Mouse (Mus musculus): ENCODE results near the gene Olfr312.
"Not testable (repeated sequence)": the region's sequence is repeated elsewhere in the genome, so short reads cannot be mapped to it uniquely, and the experiment has no call there.

DNA sequence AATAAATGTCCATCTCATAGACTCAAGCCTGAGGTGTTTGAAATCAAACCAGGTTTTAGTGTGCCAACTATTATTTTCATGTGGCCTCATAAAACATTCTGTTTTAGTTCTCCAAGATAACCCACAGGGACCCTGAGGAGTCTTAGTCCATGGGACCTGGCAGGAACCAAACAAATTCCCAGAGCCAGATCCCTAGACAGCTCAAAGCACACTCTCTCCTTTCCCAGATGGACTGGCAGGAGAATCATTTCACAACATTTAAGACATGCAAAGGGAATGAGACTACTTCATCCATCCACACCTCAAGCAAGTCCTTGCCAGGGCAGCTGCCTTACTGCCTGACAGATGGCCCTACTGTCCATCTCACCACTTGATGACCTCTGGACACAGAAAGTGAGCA lies at the start of gene Olfr312:
- not testable (repeated sequence) for TF ChIP-seq TAL1, GATA1 (IDR thresholded peaks at IDR 0.05; ENCODE audit: low read length)
